Mouse (Mus musculus): ENCODE data around the gene Hectd4. TPM values are rescaled to one million over a fixed set of nuclear protein-coding genes. Genes with fewer than 3 reads are reported as not detected.
"Not testable (repeated sequence)": the region's sequence is repeated elsewhere in the genome, so short reads cannot be mapped to it uniquely, and the experiment has no call there.

The Hectd4 gene
- polyA plus RNA-seq, 1 experiment from 2014 or later, result 5.1 TPM

GRCm38 (mm10) chr5:121210601-121210924 is 9.5 kb upstream of the Hectd4 start:
- DNase-seq (ENCODE audit: extremely low spot score, low spot score), result no peak
- Histone ChIP-seq H3K27me3 (ENCODE audit: poor library complexity, severe bottlenecking) (no peaks in the 10 kb centered on the region), H3K4me3 (no peak overlapping the region), H3K4me1 (peaks cover 23% of the 10 kb centered on the region), H3K36me3 (replicated peaks) (peaks cover 77% of the 10 kb centered on the region), H3K9me3 (peaks cover 4% of the 10 kb centered on the region; the same call in 1 of the 2 replicates), H3K27ac (no peak overlapping the region)
- 89% methylated on average over 1 of the region's 1 CpGs for WGBS

- peaks cover 62% of the 10 kb centered on the region for H3K36me3 ChIP-seq (replicated peaks)
- H3K4me1 ChIP-seq, result peaks cover 9% of the 10 kb centered on the region
- no peak for DNase-seq (ENCODE audit: extremely low spot score, low spot score)
- H3K9me3 ChIP-seq, result peaks cover 4% of the 10 kb centered on the region; the same call in 1 of the 2 replicates
- 95% methylated on average over 6 of the region's 6 CpGs for WGBS
- H3K4me3 ChIP-seq, result no peak overlapping the region
- no peak overlapping the region for H3K27ac ChIP-seq
- no peaks in the 10 kb centered on the region for H3K27me3 ChIP-seq (ENCODE audit: poor library complexity, severe bottlenecking)
Measured at GRCm38 (mm10) chr5:121212108-121212507, 7.9 kb upstream of the Hectd4 start.

GRCm38 (mm10) chr5:121214707-121215106 is 5.3 kb upstream of the Hectd4 start:
- Histone ChIP-seq H3K9me3 (peaks cover 4% of the 10 kb centered on the region; the same call in 1 of the 2 replicates), H3K27ac (no peak overlapping the region), H3K36me3 (replicated peaks) (peaks cover 36% of the 10 kb centered on the region), H3K4me1 (peaks cover under 1% of the 10 kb centered on the region), H3K27me3 (ENCODE audit: poor library complexity, severe bottlenecking) (no peaks in the 10 kb centered on the region), H3K4me3 (no peak overlapping the region)
- WGBS, result 62% methylated on average over 7 of the region's 7 CpGs
- no peak for DNase-seq (ENCODE audit: extremely low spot score, low spot score)

- DNase-seq (ENCODE audit: extremely low spot score, low spot score), result peak; percentile 64
- no peak overlapping the region for H3K4me3 ChIP-seq
- no peak overlapping the region for H3K27ac ChIP-seq
- peaks cover 4% of the 10 kb centered on the region; the same call in 1 of the 2 replicates for H3K9me3 ChIP-seq
- WGBS, result 52% methylated on average over 13 of the region's 13 CpGs
- no peaks in the 10 kb centered on the region for H3K27me3 ChIP-seq (ENCODE audit: poor library complexity, severe bottlenecking)
- H3K4me1 ChIP-seq, result peaks cover 4% of the 10 kb centered on the region
- peaks cover 27% of the 10 kb centered on the region for H3K36me3 ChIP-seq (replicated peaks)
Measured at GRCm38 (mm10) chr5:121215380-121216125, 4.5 kb upstream of the Hectd4 start.

- Histone ChIP-seq H3K4me3 (no peak overlapping the region), H3K27ac (no peak overlapping the region), H3K9me3 (peaks cover 4% of the 10 kb centered on the region; the same call in 1 of the 2 replicates), H3K27me3 (ENCODE audit: poor library complexity, severe bottlenecking) (no peaks in the 10 kb centered on the region), H3K4me1 (peaks cover 9% of the 10 kb centered on the region), H3K36me3 (replicated peaks) (peaks cover 22% of the 10 kb centered on the region)
- DNase-seq (ENCODE audit: extremely low spot score, low spot score), result no peak
- WGBS, result 87% methylated on average over 12 of the region's 12 CpGs
Measured at GRCm38 (mm10) chr5:121216126-121216446, 3.9 kb upstream of the Hectd4 start.

GRCm38 (mm10) chr5:121216584-121217312 is 3.3 kb upstream of the Hectd4 start:
- not testable (repeated sequence) for H3K9me3 ChIP-seq; H3K4me3 ChIP-seq; H3K27ac ChIP-seq; DNase-seq (ENCODE audit: extremely low spot score, low spot score); H3K27me3 ChIP-seq (ENCODE audit: poor library complexity, severe bottlenecking)
- H3K4me1 ChIP-seq, result peaks cover 15% of the 10 kb centered on the region
- peaks cover 15% of the 10 kb centered on the region for H3K36me3 ChIP-seq (replicated peaks)
- 91% methylated on average over 9 of the region's 9 CpGs for WGBS

- no peak overlapping the region for H3K27ac ChIP-seq
- DNase-seq (ENCODE audit: extremely low spot score, low spot score), result no peak
- WGBS, result 88% methylated on average over 2 of the region's 2 CpGs
- H3K4me1 ChIP-seq, result peaks cover 19% of the 10 kb centered on the region
- H3K36me3 ChIP-seq (replicated peaks), result peaks cover 10% of the 10 kb centered on the region
- no peak overlapping the region for H3K4me3 ChIP-seq
- peaks cover 2% of the 10 kb centered on the region; the same call in 1 of the 2 replicates for H3K9me3 ChIP-seq
- H3K27me3 ChIP-seq (ENCODE audit: poor library complexity, severe bottlenecking), result no peaks in the 10 kb centered on the region
Measured at GRCm38 (mm10) chr5:121217313-121217634, 2.7 kb upstream of the Hectd4 start.

GRCm38 (mm10) chr5:121219190-121219589 is 829 bp upstream of the Hectd4 start:
- no peak for DNase-seq (ENCODE audit: extremely low spot score, low spot score)
- peaks cover 19% of the 10 kb centered on the region for H3K4me1 ChIP-seq
- H3K27me3 ChIP-seq (ENCODE audit: poor library complexity, severe bottlenecking), result no peaks in the 10 kb centered on the region
- no peak overlapping the region for H3K27ac ChIP-seq
- 83% methylated on average over 1 of the region's 1 CpGs for WGBS
- H3K9me3 ChIP-seq, result no peaks in the 10 kb centered on the region
- H3K36me3 ChIP-seq (replicated peaks), result no peaks in the 10 kb centered on the region
- H3K4me3 ChIP-seq, result no peak overlapping the region

- Histone ChIP-seq H3K27ac (peak overlapping the region; percentile 92), H3K27me3 (ENCODE audit: poor library complexity, severe bottlenecking) (no peaks in the 10 kb centered on the region), H3K4me1 (peaks cover 19% of the 10 kb centered on the region), H3K9me3 (no peaks in the 10 kb centered on the region), H3K4me3 (peak overlapping the region; percentile 94), H3K36me3 (replicated peaks) (no peaks in the 10 kb centered on the region)
- DNase-seq (ENCODE audit: extremely low spot score, low spot score), result peak; percentile 48
- WGBS, result 0% methylated on average over 31 of the region's 38 CpGs
Measured at GRCm38 (mm10) chr5:121220732-121221301, 798 bp downstream of the Hectd4 start.

- WGBS, result 24% methylated on average over 23 of the region's 23 CpGs
- Histone ChIP-seq H3K36me3 (replicated peaks) (no peaks in the 10 kb centered on the region), H3K9me3 (no peaks in the 10 kb centered on the region), H3K27ac (peak overlapping the region; percentile 92), H3K4me1 (peaks cover 19% of the 10 kb centered on the region), H3K27me3 (ENCODE audit: poor library complexity, severe bottlenecking) (no peaks in the 10 kb centered on the region), H3K4me3 (peak overlapping the region; percentile 94)
- no peak for DNase-seq (ENCODE audit: extremely low spot score, low spot score)
Measured at GRCm38 (mm10) chr5:121221328-121221850, 1.4 kb downstream of the Hectd4 start.

- WGBS, result 91% methylated on average over 4 of the region's 4 CpGs
- DNase-seq (ENCODE audit: extremely low spot score, low spot score); H3K27ac ChIP-seq; H3K9me3 ChIP-seq; H3K4me3 ChIP-seq; H3K27me3 ChIP-seq (ENCODE audit: poor library complexity, severe bottlenecking); H3K36me3 ChIP-seq (replicated peaks): not testable (repeated sequence)
- H3K4me1 ChIP-seq, result peaks cover 19% of the 10 kb centered on the region
Measured at GRCm38 (mm10) chr5:121224020-121224419, 4.0 kb downstream of the Hectd4 start.

- Histone ChIP-seq H3K4me3 (no peak overlapping the region), H3K36me3 (replicated peaks) (no peaks in the 10 kb centered on the region; the same call in 1 of the 2 replicates), H3K4me1 (peaks cover 17% of the 10 kb centered on the region), H3K9me3 (no peaks in the 10 kb centered on the region), H3K27ac (no peak overlapping the region), H3K27me3 (ENCODE audit: poor library complexity, severe bottlenecking) (no peaks in the 10 kb centered on the region)
- WGBS, result 91% methylated on average over 3 of the region's 3 CpGs
- DNase-seq (ENCODE audit: extremely low spot score, low spot score), result no peak
Measured at GRCm38 (mm10) chr5:121224856-121225255, 4.8 kb downstream of the Hectd4 start.

GRCm38 (mm10) chr5:121225854-121226253 is 5.8 kb downstream of the Hectd4 start:
- no peaks in the 10 kb centered on the region for H3K9me3 ChIP-seq
- H3K4me1 ChIP-seq, result peaks cover 12% of the 10 kb centered on the region
- H3K27me3 ChIP-seq (ENCODE audit: poor library complexity, severe bottlenecking), result no peaks in the 10 kb centered on the region
- no peak overlapping the region for H3K27ac ChIP-seq
- no peak for DNase-seq (ENCODE audit: extremely low spot score, low spot score)
- 84% methylated on average over 2 of the region's 2 CpGs for WGBS
- no peaks in the 10 kb centered on the region; the same call in 1 of the 2 replicates for H3K36me3 ChIP-seq (replicated peaks)
- H3K4me3 ChIP-seq, result no peak overlapping the region

Measured in forebrain, embryonic 10.5 days (tissue).